25 mouse cellular contexts compared by ENCODE assay signal in genomic region chr3:152998106-152998505, GRCm38 (mm10). TPM values are rescaled to one million over a fixed set of nuclear protein-coding genes. Genes with fewer than 3 reads are reported as not detected.
DNase-seq lines count a peak whose midpoint lies in the region; ATAC-seq lines count a peak whose summit lies in the region.
"Had no signal": no experiment of that assay in that cellular context is flagged by ENCODE, and none has a peak within 500 bp of the region (broad histone marks: within the 10 kb centered on the region; RNA-seq: fewer than 3 reads in every experiment).

No protein-coding gene starts in this region.

- no peak overlapping the region for H3K4me2 ChIP-seq in forebrain, embryonic 15.5 days (replicated peaks)
- no peak overlapping the region for H3K4me2 ChIP-seq in kidney, embryonic 15.5 days
- no peak overlapping the region for H3K4me2 ChIP-seq in midbrain, embryonic 11.5 days
- H3K4me2 ChIP-seq in midbrain, embryonic 15.5 days, result no peak overlapping the region
- H3K4me2 ChIP-seq: embryonic facial prominence, embryonic 12.5 days; heart, embryonic 11.5 days; hindbrain, embryonic 14.5 days; neural tube, embryonic 15.5 days had no signal

- no peaks in the 10 kb centered on the region for H3K36me3 ChIP-seq in forebrain, embryonic 10.5 days (replicated peaks)
- H3K36me3 ChIP-seq in forebrain, embryonic 15.5 days, result no peaks in the 10 kb centered on the region
- no peaks in the 10 kb centered on the region for H3K36me3 ChIP-seq in kidney, embryonic 15.5 days
- no peaks in the 10 kb centered on the region for H3K36me3 ChIP-seq in midbrain, embryonic 11.5 days (ENCODE audit: control insufficient read depth, insufficient read depth, low read length)
- no peaks in the 10 kb centered on the region for H3K36me3 ChIP-seq in midbrain, embryonic 15.5 days (replicated peaks)
- H3K36me3 ChIP-seq: embryonic facial prominence, embryonic 12.5 days; G1E; neural tube, embryonic 15.5 days had no signal

- no peak for DNase-seq in forebrain, embryonic 10.5 days (ENCODE audit: extremely low spot score, low spot score)
- peak; percentile 17 for DNase-seq in kidney, postnatal 10 days
- peak; percentile 83 for DNase-seq in midbrain, embryonic 11.5 days (ENCODE audit: low spot score, missing footprints)
- no peak for DNase-seq in cerebellum, postnatal 36 days
- DNase-seq in left cerebral cortex, postnatal 14 days (ENCODE audit: low spot score in 2 of 2), result no peak
- DNase-seq: adrenal gland, postnatal 10 days; cerebellum, postnatal 10 days; gastrocnemius, postnatal 36 days; heart, postnatal 14 days; left cerebral cortex, postnatal 4 days; liver; thymus, postnatal 36 days had no signal

- peaks cover 22% of the 10 kb centered on the region for H3K4me1 ChIP-seq in forebrain, embryonic 10.5 days
- no peaks in the 10 kb centered on the region for H3K4me1 ChIP-seq in forebrain, embryonic 15.5 days
- 0 out of 2 replicates have a peak, but pooled peaks cover 3% of the 10 kb centered on the region for H3K4me1 ChIP-seq in kidney, embryonic 15.5 days
- no peaks in the 10 kb centered on the region; the same call in 1 of the 2 replicates for H3K4me1 ChIP-seq in midbrain, embryonic 11.5 days (ENCODE audit: control insufficient read depth, insufficient read depth, low read length)
- H3K4me1 ChIP-seq in midbrain, embryonic 15.5 days, result no peaks in the 10 kb centered on the region
- H3K4me1 ChIP-seq: embryonic facial prominence, embryonic 12.5 days; neural tube, embryonic 15.5 days had no signal

- no peaks in the 10 kb centered on the region for H3K27me3 ChIP-seq in forebrain, embryonic 10.5 days (ENCODE audit: poor library complexity, severe bottlenecking)
- no peaks in the 10 kb centered on the region for H3K27me3 ChIP-seq in forebrain, embryonic 15.5 days
- H3K27me3 ChIP-seq in kidney, embryonic 15.5 days, result no peaks in the 10 kb centered on the region
- H3K27me3 ChIP-seq in midbrain, embryonic 11.5 days (ENCODE audit: control insufficient read depth, insufficient read depth, low read length), result no peaks in the 10 kb centered on the region
- H3K27me3 ChIP-seq in midbrain, embryonic 15.5 days (replicated peaks), result no peaks in the 10 kb centered on the region
- H3K27me3 ChIP-seq: embryonic facial prominence, embryonic 12.5 days; neural tube, embryonic 15.5 days had no signal

- peak overlapping the region; percentile 56; the same call in 1 of the 2 replicates for H3K27ac ChIP-seq in forebrain, embryonic 10.5 days
- no peak overlapping the region for H3K27ac ChIP-seq in forebrain, embryonic 15.5 days (replicated peaks)
- no peak overlapping the region for H3K27ac ChIP-seq in kidney, embryonic 15.5 days
- H3K27ac ChIP-seq in midbrain, embryonic 11.5 days (ENCODE audit: low read depth, low read length), result no peak overlapping the region
- no peak overlapping the region for H3K27ac ChIP-seq in midbrain, embryonic 15.5 days
- H3K27ac ChIP-seq: embryonic facial prominence, embryonic 12.5 days; hindbrain, embryonic 14.5 days; neural tube, embryonic 15.5 days had no signal

- no peak overlapping the region for H3K9ac ChIP-seq in forebrain, embryonic 15.5 days (replicated peaks)
- no peak overlapping the region for H3K9ac ChIP-seq in kidney, embryonic 15.5 days
- no peak overlapping the region for H3K9ac ChIP-seq in midbrain, embryonic 11.5 days (ENCODE audit: low read length)
- H3K9ac ChIP-seq in midbrain, embryonic 15.5 days, result no peak overlapping the region
- H3K9ac ChIP-seq: embryonic facial prominence, embryonic 12.5 days; hindbrain, embryonic 14.5 days; neural tube, embryonic 15.5 days had no signal

- 47% methylated on average over 5 of the region's 5 CpGs for WGBS in forebrain, embryonic 10.5 days
- 59% methylated on average over 5 of the region's 5 CpGs for WGBS in forebrain, embryonic 15.5 days
- 47% methylated on average over 5 of the region's 5 CpGs for WGBS in kidney, embryonic 15.5 days
- 46% methylated on average over 5 of the region's 5 CpGs for WGBS in midbrain, embryonic 11.5 days
- WGBS in midbrain, embryonic 15.5 days, result 62% methylated on average over 5 of the region's 5 CpGs

- H3K9me3 ChIP-seq in forebrain, embryonic 10.5 days, result no peaks in the 10 kb centered on the region
- H3K9me3 ChIP-seq in forebrain, embryonic 15.5 days, result no peaks in the 10 kb centered on the region
- no peaks in the 10 kb centered on the region for H3K9me3 ChIP-seq in kidney, embryonic 15.5 days (replicated peaks)
- no peaks in the 10 kb centered on the region for H3K9me3 ChIP-seq in midbrain, embryonic 11.5 days (ENCODE audit: control insufficient read depth, low read length)
- H3K9me3 ChIP-seq in midbrain, embryonic 15.5 days, result no peaks in the 10 kb centered on the region
- H3K9me3 ChIP-seq: embryonic facial prominence, embryonic 12.5 days; G1E; neural tube, embryonic 15.5 days had no signal

- H3K4me3 ChIP-seq in forebrain, embryonic 10.5 days, result no peak overlapping the region
- no peak overlapping the region for H3K4me3 ChIP-seq in forebrain, embryonic 15.5 days
- no peak overlapping the region for H3K4me3 ChIP-seq in kidney, embryonic 15.5 days (replicated peaks)
- no peak overlapping the region for H3K4me3 ChIP-seq in midbrain, embryonic 11.5 days (ENCODE audit: low read depth, low read length)
- H3K4me3 ChIP-seq in midbrain, embryonic 15.5 days, result no peak overlapping the region
- H3K4me3 ChIP-seq: embryonic facial prominence, embryonic 12.5 days; erythroblast, embryonic 14.5 days; neural tube, embryonic 15.5 days had no signal

- no peak for ATAC-seq in forebrain, embryonic 15.5 days (replicated peaks)
- no peak for ATAC-seq in kidney, embryonic 15.5 days (replicated peaks; ENCODE audit: low FRiP score)
- ATAC-seq in midbrain, embryonic 11.5 days (ENCODE audit: low FRiP score), result no peak
- no peak for ATAC-seq in midbrain, embryonic 15.5 days (replicated peaks)
- ATAC-seq: activated CD4-positive, CD25-positive, alpha-beta regulatory T cell, adult 4 months; CD4-positive, CD25-positive, alpha-beta regulatory T cell, adult 4 months; forebrain, embryonic 14.5 days; midbrain, embryonic 16.5 days had no signal

- intact Hi-C loops in left cerebral cortex, postnatal 14 days (cut with DNase I), result no loop called here

RNA-seq across cellular contexts. Expression of gene St6galnac5, which starts 16.1 kb away (rescaled TPM):
- polyA plus RNA-seq in forebrain, embryonic 10.5 days (2016; fragmentation: Nextera tagmentation; extraction: Ambion mirVana), result 0.68 and 1.1 TPM in 2 replicates
- 17.7 and 18.3 TPM in 2 replicates for polyA plus RNA-seq in forebrain, embryonic 15.5 days (2015; fragmentation: Nextera tagmentation; extraction: Ambion mirVana)
- polyA plus RNA-seq in kidney, embryonic 15.5 days (2015; fragmentation: Nextera tagmentation; extraction: Ambion mirVana), result 1.0 and 1.2 TPM in 2 replicates
- polyA plus RNA-seq in midbrain, embryonic 11.5 days (2014; fragmentation: Nextera tagmentation; extraction: Ambion mirVana), result 2.2 and 2.3 TPM in 2 replicates
- 26.7 and 27.8 TPM in 2 replicates for polyA plus RNA-seq in midbrain, embryonic 15.5 days (2015; fragmentation: Nextera tagmentation; extraction: Ambion mirVana)
- 10 to 100 TPM; 32.6 to 48.5 TPM for total RNA-seq in left cerebral cortex, postnatal 14 days (2021)
- total RNA-seq: heart, postnatal 14 days had no signal
- polyA plus RNA-seq: CD4-positive, CD25-positive, alpha-beta regulatory T cell, adult 4 months; erythroblast, embryonic 14.5 days; G1E had no signal

Comparison
In these comparisons a context has a peak if more than half of its experiments do, and no peak if none do; other contexts are left out.
1. DNase-seq: peak in kidney, postnatal 10 days (single experiment) and midbrain, embryonic 11.5 days (single experiment); none in forebrain, embryonic 10.5 days (single experiment), cerebellum, postnatal 36 days (0 of 2) and left cerebral cortex, postnatal 14 days (0 of 2).